Mouse (Mus musculus) mouse trophoblast stem cell (cell line): ENCODE results near the gene Dab1.

Experiments used
- in situ Hi-C, 2 experiments: fragments of 300-500 bp; cut with MseI, MboI; formaldehyde crosslinking; loops; 2 replicates in 1 of 2; 3 replicates in 1 of 2; pipeline ENCODE4 v1.15.1; 2025

Dab1 gene

GRCm38 (mm10) chr4:104665553-104665952 lies 1046.4 kb downstream of the Dab1 start:
- in situ Hi-C loops: loop anchor here in 1 of 2 experiments (10.0 kb wide), 1 partner anchor 229 kb away; no protein-coding TSS in a partner anchor

GRCm38 (mm10) chr4:104666831-104667551 lies 1047.8 kb downstream of the Dab1 start:
- in situ Hi-C loops: loop anchor here in 1 of 2 experiments (10.0 kb wide), 1 partner anchor 228 kb away; no protein-coding TSS in a partner anchor

GRCm38 (mm10) chr4:104668061-104668460 lies 1048.9 kb downstream of the Dab1 start:
- in situ Hi-C loops: loop anchor here in 1 of 2 experiments (10.0 kb wide), 1 partner anchor 227 kb away; no protein-coding TSS in a partner anchor

GRCm38 (mm10) chr4:104669406-104669805 lies 1050.2 kb downstream of the Dab1 start:
- in situ Hi-C loops: loop anchor here in 1 of 2 experiments (10.0 kb wide), 1 partner anchor 225 kb away; no protein-coding TSS in a partner anchor

GRCm38 (mm10) chr4:104670741-104671140 lies 1051.6 kb downstream of the Dab1 start:
- in situ Hi-C loops: no loop called here

GRCm38 (mm10) chr4:104673317-104673716 lies 1054.2 kb downstream of the Dab1 start:
- in situ Hi-C loops: no loop called here

- in situ Hi-C loops: no loop called here
Observed at GRCm38 (mm10) chr4:104674706-104675105, 1055.5 kb downstream of the Dab1 start.

- in situ Hi-C loops: no loop called here
Observed at GRCm38 (mm10) chr4:104678234-104678633, 1059.1 kb downstream of the Dab1 start.

GRCm38 (mm10) chr4:104680475-104680874 lies 1061.3 kb downstream of the Dab1 start:
- in situ Hi-C loops: no loop called here

GRCm38 (mm10) chr4:104686137-104686809 lies 1067.1 kb downstream of the Dab1 start:
- in situ Hi-C loops: no loop called here

GRCm38 (mm10) chr4:104689047-104689446 lies 1069.9 kb downstream of the Dab1 start:
- in situ Hi-C loops: no loop called here

- in situ Hi-C loops: no loop called here
Observed at GRCm38 (mm10) chr4:104691026-104691425, 1071.9 kb downstream of the Dab1 start.

- in situ Hi-C loops: no loop called here
Observed at GRCm38 (mm10) chr4:104694188-104694587, 1075.0 kb downstream of the Dab1 start.

- in situ Hi-C loops: no loop called here
Observed at GRCm38 (mm10) chr4:104696522-104696921, 1077.4 kb downstream of the Dab1 start.

GRCm38 (mm10) chr4:104697703-104698102 lies 1078.5 kb downstream of the Dab1 start:
- in situ Hi-C loops: no loop called here

- in situ Hi-C loops: no loop called here
Observed at GRCm38 (mm10) chr4:104705664-104706645, 1086.8 kb downstream of the Dab1 start.

GRCm38 (mm10) chr4:104712338-104713083 lies 1093.4 kb downstream of the Dab1 start:
- in situ Hi-C loops: no loop called here

GRCm38 (mm10) chr4:104714925-104715519 lies 1095.9 kb downstream of the Dab1 start:
- in situ Hi-C loops: no loop called here

- in situ Hi-C loops: no loop called here
Observed at GRCm38 (mm10) chr4:104715857-104716256, 1096.7 kb downstream of the Dab1 start.

- in situ Hi-C loops: no loop called here
Observed at GRCm38 (mm10) chr4:104716506-104716905, 1097.3 kb downstream of the Dab1 start.
